Mouse (Mus musculus) CH12.LX (cell line): ENCODE data around the gene Zfhx3.

Source experiments
- CTCF ChIP-seq, 2 experiments: IDR thresholded peaks in 1 of 2; conservative IDR thresholded peaks in 1 of 2; 2 replicates each; pipeline ENCODE4 v1.5.1; 2011 to 2012; ENCODE audit warnings: low read depth in 2 of 2, low read length in 2 of 2, improper control_type of control experiment in 1 of 2, inconsistent platforms in 1 of 2, mild to moderate bottlenecking in 1 of 2, moderate library complexity in 1 of 2
- EP300 ChIP-seq: IDR thresholded peaks from 2 replicates; pipeline ENCODE4 v1.6.1; 2011; ENCODE audit warnings: low read length, improper control_type of control experiment
- IRF4 ChIP-seq: IDR thresholded peaks from 2 replicates; pipeline ENCODE4 v1.6.1; 2014; ENCODE audit warnings: low read depth, mild to moderate bottlenecking, inconsistent platforms, low read length, improper control_type of control experiment
- MAFK ChIP-seq: IDR thresholded peaks from 2 replicates; pipeline ENCODE4 v1.6.1; 2011; ENCODE audit warnings: low read length, improper control_type of control experiment; ENCODE audit not compliant: insufficient replicate concordance
- MAX ChIP-seq: IDR thresholded peaks from 2 replicates; pipeline ENCODE4 v1.6.1; 2011; ENCODE audit warnings: low read length, improper control_type of control experiment
- MXI1 ChIP-seq: IDR thresholded peaks from 2 replicates; pipeline ENCODE4 v1.6.1; 2011; ENCODE audit warnings: mild to moderate bottlenecking, low read depth, low read length, improper control_type of control experiment
- POLR2A ChIP-seq: IDR thresholded peaks from 2 replicates; pipeline ENCODE4 v1.6.1; 2011; ENCODE audit warnings: low read depth, mild to moderate bottlenecking, improper control_type of control experiment, low read length
- UBTF ChIP-seq: IDR thresholded peaks from 2 replicates; pipeline ENCODE4 v1.6.1; 2012; ENCODE audit warnings: low read depth, mild to moderate bottlenecking, inconsistent platforms, low read length, improper control_type of control experiment, moderate library complexity
- ZNF384 ChIP-seq: IDR thresholded peaks from 2 replicates; pipeline ENCODE4 v1.6.1; 2012; ENCODE audit warnings: low read depth, low read length, improper control_type of control experiment, inconsistent platforms

DNA sequence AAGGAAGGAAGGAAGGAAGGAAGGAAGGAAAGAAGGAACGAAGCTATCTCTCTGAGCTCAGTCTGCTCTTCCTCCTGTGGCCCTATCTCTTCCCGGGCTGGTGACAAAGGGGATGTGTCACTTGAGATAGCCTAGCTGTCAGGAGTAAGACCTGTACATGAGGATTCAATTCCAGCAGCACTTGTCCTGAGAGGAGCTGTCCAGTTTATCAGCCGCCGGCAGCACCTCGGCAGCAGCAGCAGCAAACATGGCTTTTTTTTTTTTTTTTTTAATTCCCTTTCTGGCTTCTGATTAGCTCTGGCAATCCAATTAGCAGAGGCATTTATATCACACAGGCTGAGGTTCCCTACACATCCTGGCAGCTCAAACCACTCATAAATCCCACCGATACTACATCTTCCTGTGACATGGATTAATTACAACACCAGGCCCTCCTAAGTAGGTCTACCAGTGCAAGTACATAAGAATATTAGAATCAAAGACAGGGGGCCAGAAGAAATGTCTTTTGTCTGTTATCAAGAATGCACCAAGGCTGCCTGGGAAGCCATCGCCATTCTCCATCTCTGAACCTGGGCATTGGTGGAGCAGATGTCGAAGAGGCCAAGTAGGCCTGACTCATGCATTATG lies 596.6 kb downstream of the Zfhx3 start:
- no peak for TF ChIP-seq IRF4
- TF ChIP-seq CTCF (conservative IDR thresholded peaks at IDR 0.05 in 1 of 2, IDR thresholded peaks at IDR 0.05 in 1 of 2; ENCODE audit: low read depth in 2 of 2, low read length in 2 of 2), result no peak
- TF ChIP-seq POLR2A, result no peak
- TF ChIP-seq MAFK, result no peak
- TF ChIP-seq ZNF384, result no peak
- TF ChIP-seq EP300, result no peak
- no peak for TF ChIP-seq MAX
- TF ChIP-seq UBTF, result no peak
- TF ChIP-seq MXI1, result no peak
